ENCODE assay signal across 19 mouse cellular contexts in genomic region chr1:168918331-168919076, GRCm38 (mm10).
"Had no signal": no experiment of that assay in that cellular context is flagged by ENCODE, and none has a peak within 500 bp of the region (broad histone marks: within the 10 kb centered on the region; RNA-seq: fewer than 3 reads in every experiment).

No protein-coding gene starts in this region.

- H3K27me3 ChIP-seq: midbrain, embryonic 12.5 days; neural tube, embryonic 13.5 days; neural tube, embryonic 15.5 days had no signal

- H3K27ac ChIP-seq: midbrain, embryonic 10.5 days; midbrain, embryonic 12.5 days; neural tube, embryonic 13.5 days; neural tube, embryonic 15.5 days had no signal

- ATAC-seq: midbrain, embryonic 16.5 days had no signal

- H3K9me3 ChIP-seq: midbrain, embryonic 10.5 days; midbrain, embryonic 12.5 days; neural tube, embryonic 13.5 days; neural tube, embryonic 15.5 days had no signal

- H3K9ac ChIP-seq: lung, embryonic 14.5 days; midbrain, embryonic 12.5 days; neural tube, embryonic 13.5 days; neural tube, embryonic 15.5 days had no signal

- DNase-seq: lung, adult 18-20 months; lung, embryonic 14.5 days; lung, postnatal 10 days; lung, postnatal 4 days; midbrain, embryonic 14.5 days; retina, postnatal 1 day; right cerebral cortex, adult 18-20 months; right cerebral cortex, postnatal 25 days; right cerebral cortex, postnatal 4 days; spleen, adult 18-20 months; thymus, adult 18-20 months; thymus, postnatal 14 days; thymus, postnatal 36 days had no signal

- H3K4me2 ChIP-seq: lung, embryonic 14.5 days; midbrain, embryonic 12.5 days; neural tube, embryonic 13.5 days; neural tube, embryonic 15.5 days had no signal

- H3K36me3 ChIP-seq: midbrain, embryonic 10.5 days; midbrain, embryonic 12.5 days; neural tube, embryonic 13.5 days; neural tube, embryonic 15.5 days had no signal

- H3K4me3 ChIP-seq: midbrain, embryonic 10.5 days; midbrain, embryonic 12.5 days; myocyte; neural tube, embryonic 13.5 days; neural tube, embryonic 15.5 days had no signal

- H3K4me1 ChIP-seq: midbrain, embryonic 12.5 days; neural tube, embryonic 13.5 days; neural tube, embryonic 15.5 days had no signal
